Mouse (Mus musculus) CH12.LX (cell line): ENCODE results near the gene Inpp5d. TPM values are rescaled to one million over a fixed set of nuclear protein-coding genes. Genes with fewer than 3 reads are reported as not detected.

Source experiments
- DNase-seq: peaks from one replicate; pipeline ENCODE4 v3.0.0-alpha.2; 2013; ENCODE audit errors: extremely low read depth
- H3K27ac ChIP-seq: 2 replicates; pipeline ENCODE4 v1.5.1; 2012; ENCODE audit warnings: low read depth, mild to moderate bottlenecking, control low read depth, moderate library complexity; ENCODE audit not compliant: insufficient read depth
- H3K27me3 ChIP-seq: replicated peaks from 2 replicates; pipeline ENCODE3; 2012; ENCODE audit warnings: inconsistent platforms
- H3K36me3 ChIP-seq, 2 experiments: replicated peaks in 1 of 2; 2 replicates each; pipeline versions ENCODE3 to v1.6.1; 2012; ENCODE audit warnings: inconsistent platforms in 1 of 2, low read length in 1 of 2, mild to moderate bottlenecking in 1 of 2, mixed read lengths in 1 of 2, moderate library complexity in 1 of 2; ENCODE audit not compliant: control insufficient read depth in 1 of 2, insufficient read depth in 1 of 2
- H3K4me1 ChIP-seq, 2 experiments: 2 replicates each; pipeline ENCODE4 v1.6.1; 2012; ENCODE audit warnings: inconsistent platforms in 1 of 2, moderate library complexity in 1 of 2; ENCODE audit not compliant: insufficient read depth in 2 of 2, control insufficient read depth in 1 of 2
- H3K4me2 ChIP-seq: 2 replicates; pipeline ENCODE4 v1.6.1; 2012; ENCODE audit warnings: low read depth, mild to moderate bottlenecking, control low read depth; ENCODE audit not compliant: poor library complexity, insufficient read depth, severe bottlenecking
- H3K4me3 ChIP-seq, 3 experiments: fragments of 150-350 bp in 1 of 3; sonication (generic) in 1 of 3; replicated peaks in 1 of 3; 2 replicates each; pipeline versions ENCODE3 to v1.5.1; 2011 to 2012; ENCODE audit warnings: low read depth in 2 of 3, low read length in 2 of 3, mild to moderate bottlenecking in 2 of 3, moderate library complexity in 2 of 3, control low read depth in 1 of 3, improper control_type of control experiment in 1 of 3, inconsistent platforms in 1 of 3, mixed read lengths in 1 of 3; ENCODE audit not compliant: poor library complexity in 1 of 3
- H3K79me2 ChIP-seq: replicated peaks from 2 replicates; pipeline ENCODE4 v1.6.1; 2012; ENCODE audit warnings: mild to moderate bottlenecking, moderate library complexity; ENCODE audit not compliant: control insufficient read depth, poor library complexity, insufficient read depth, severe bottlenecking; ENCODE audit errors: extremely low read depth
- H3K9ac ChIP-seq: 2 replicates; pipeline ENCODE4 v1.6.1; 2012; ENCODE audit warnings: low read depth, mild to moderate bottlenecking, control low read depth, moderate library complexity; ENCODE audit not compliant: insufficient read depth
- H3K9me3 ChIP-seq: replicated peaks from 2 replicates; pipeline ENCODE3; 2012; ENCODE audit warnings: low read length, inconsistent platforms, mixed read lengths
- BHLHE40 ChIP-seq: IDR thresholded peaks from 2 replicates; pipeline ENCODE4 v1.6.1; 2011; ENCODE audit warnings: mild to moderate bottlenecking, low read depth, low read length, improper control_type of control experiment
- CHD1 ChIP-seq: IDR thresholded peaks from 2 replicates; pipeline ENCODE4 v1.6.1; 2012; ENCODE audit warnings: low read depth, low read length, improper control_type of control experiment, inconsistent platforms
- CHD2 ChIP-seq: IDR thresholded peaks from 2 replicates; pipeline ENCODE4 v1.6.1; 2011; ENCODE audit warnings: low read length, improper control_type of control experiment
- CTCF ChIP-seq, 2 experiments: IDR thresholded peaks in 1 of 2; conservative IDR thresholded peaks in 1 of 2; 2 replicates each; pipeline ENCODE4 v1.5.1; 2011 to 2012; ENCODE audit warnings: low read depth in 2 of 2, low read length in 2 of 2, improper control_type of control experiment in 1 of 2, inconsistent platforms in 1 of 2, mild to moderate bottlenecking in 1 of 2, moderate library complexity in 1 of 2
- ELF1 ChIP-seq: IDR thresholded peaks from 2 replicates; pipeline ENCODE4 v1.6.1; 2014; ENCODE audit warnings: low read depth, mild to moderate bottlenecking, inconsistent platforms, low read length, improper control_type of control experiment
- EP300 ChIP-seq: IDR thresholded peaks from 2 replicates; pipeline ENCODE4 v1.6.1; 2011; ENCODE audit warnings: low read length, improper control_type of control experiment
- ETS1 ChIP-seq: conservative IDR thresholded peaks from 2 replicates; pipeline ENCODE4 v1.6.1; 2012; ENCODE audit warnings: low read depth, mild to moderate bottlenecking, inconsistent platforms, low read length, improper control_type of control experiment, moderate library complexity
- GABPA ChIP-seq: IDR thresholded peaks from 2 replicates; pipeline ENCODE4 v1.6.1; 2012; ENCODE audit warnings: low read depth, low read length, improper control_type of control experiment, inconsistent platforms; ENCODE audit not compliant: insufficient replicate concordance
- HCFC1 ChIP-seq: IDR thresholded peaks from 2 replicates; pipeline ENCODE4 v1.6.1; 2012; ENCODE audit warnings: low read depth, mild to moderate bottlenecking, inconsistent platforms, low read length, improper control_type of control experiment
- IRF4 ChIP-seq: IDR thresholded peaks from 2 replicates; pipeline ENCODE4 v1.6.1; 2014; ENCODE audit warnings: low read depth, mild to moderate bottlenecking, inconsistent platforms, low read length, improper control_type of control experiment
- JUN ChIP-seq: IDR thresholded peaks from 2 replicates; pipeline ENCODE4 v1.6.1; 2011; ENCODE audit warnings: low read depth, mild to moderate bottlenecking, low read length, improper control_type of control experiment, moderate library complexity; ENCODE audit not compliant: insufficient read depth
- JUND ChIP-seq: conservative IDR thresholded peaks from 2 replicates; pipeline ENCODE4 v1.6.1; 2011; ENCODE audit warnings: low read depth, low read length, improper control_type of control experiment
- KAT2A ChIP-seq: IDR thresholded peaks from 2 replicates; pipeline ENCODE4 v1.6.1; 2012; ENCODE audit warnings: low read length, improper control_type of control experiment, inconsistent platforms; ENCODE audit not compliant: insufficient replicate concordance
- MAFK ChIP-seq: IDR thresholded peaks from 2 replicates; pipeline ENCODE4 v1.6.1; 2011; ENCODE audit warnings: low read length, improper control_type of control experiment; ENCODE audit not compliant: insufficient replicate concordance
- MAX ChIP-seq: IDR thresholded peaks from 2 replicates; pipeline ENCODE4 v1.6.1; 2011; ENCODE audit warnings: low read length, improper control_type of control experiment
- MAZ ChIP-seq: IDR thresholded peaks from 2 replicates; pipeline ENCODE4 v1.6.1; 2012; ENCODE audit warnings: low read depth, mild to moderate bottlenecking, inconsistent platforms, low read length, improper control_type of control experiment, moderate library complexity
- MEF2A ChIP-seq: IDR thresholded peaks from 2 replicates; pipeline ENCODE4 v1.6.1; 2014; ENCODE audit warnings: low read depth, mild to moderate bottlenecking, inconsistent platforms, low read length, improper control_type of control experiment, borderline replicate concordance
- MXI1 ChIP-seq: IDR thresholded peaks from 2 replicates; pipeline ENCODE4 v1.6.1; 2011; ENCODE audit warnings: mild to moderate bottlenecking, low read depth, low read length, improper control_type of control experiment
- MYC ChIP-seq: IDR thresholded peaks from 2 replicates; pipeline ENCODE4 v1.6.1; 2011; ENCODE audit warnings: low read depth, mild to moderate bottlenecking, improper control_type of control experiment, low read length
- NELFE ChIP-seq: IDR thresholded peaks from 2 replicates; pipeline ENCODE4 v1.6.1; 2011; ENCODE audit warnings: low read depth, low read length, improper control_type of control experiment
- NRF1 ChIP-seq: IDR thresholded peaks from 2 replicates; pipeline ENCODE4 v1.6.1; 2014; ENCODE audit warnings: low read depth, mild to moderate bottlenecking, inconsistent platforms, low read length, improper control_type of control experiment, moderate library complexity
- PAX5 ChIP-seq: IDR thresholded peaks from 2 replicates; pipeline ENCODE4 v1.6.1; 2012; ENCODE audit warnings: low read length, inconsistent platforms, mixed read lengths
- POLR2A ChIP-seq: IDR thresholded peaks from 2 replicates; pipeline ENCODE4 v1.6.1; 2011; ENCODE audit warnings: low read depth, mild to moderate bottlenecking, improper control_type of control experiment, low read length
- POLR2AphosphoS2 ChIP-seq: IDR thresholded peaks from 2 replicates; pipeline ENCODE4 v1.6.1; 2011; ENCODE audit warnings: low read depth, low read length, improper control_type of control experiment
- RAD21 ChIP-seq: IDR thresholded peaks from 2 replicates; pipeline ENCODE4 v1.6.1; 2011; ENCODE audit warnings: low read depth, mild to moderate bottlenecking, low read length, improper control_type of control experiment, moderate library complexity
- RCOR1 ChIP-seq: conservative IDR thresholded peaks from 2 replicates; pipeline ENCODE4 v1.6.1; 2012; ENCODE audit warnings: low read depth, mild to moderate bottlenecking, inconsistent platforms, low read length, improper control_type of control experiment
- SIN3A ChIP-seq: IDR thresholded peaks from 2 replicates; pipeline ENCODE4 v1.6.1; 2012; ENCODE audit warnings: low read length, improper control_type of control experiment, inconsistent platforms
- SMC3 ChIP-seq: IDR thresholded peaks from 2 replicates; pipeline ENCODE4 v1.6.1; 2011; ENCODE audit warnings: low read depth, low read length, improper control_type of control experiment
- TBP ChIP-seq: conservative IDR thresholded peaks from 2 replicates; pipeline ENCODE4 v1.6.1; 2011; ENCODE audit warnings: low read depth, low read length, improper control_type of control experiment
- TCF12 ChIP-seq: IDR thresholded peaks from 2 replicates; pipeline ENCODE4 v1.6.1; 2014; ENCODE audit warnings: low read depth, mild to moderate bottlenecking, inconsistent platforms, low read length, improper control_type of control experiment
- UBTF ChIP-seq: IDR thresholded peaks from 2 replicates; pipeline ENCODE4 v1.6.1; 2012; ENCODE audit warnings: low read depth, mild to moderate bottlenecking, inconsistent platforms, low read length, improper control_type of control experiment, moderate library complexity
- USF2 ChIP-seq: conservative IDR thresholded peaks from 2 replicates; pipeline ENCODE4 v1.6.1; 2011; ENCODE audit warnings: low read depth, low read length, improper control_type of control experiment
- ZC3H11A ChIP-seq: IDR thresholded peaks from 2 replicates; pipeline ENCODE4 v1.6.1; 2012; ENCODE audit warnings: low read depth, mild to moderate bottlenecking, inconsistent platforms, low read length, improper control_type of control experiment
- ZKSCAN1 ChIP-seq: IDR thresholded peaks from 2 replicates; pipeline ENCODE4 v1.6.1; 2012; ENCODE audit warnings: low read depth, inconsistent platforms, low read length, improper control_type of control experiment, borderline replicate concordance
- ZMIZ1 ChIP-seq: IDR thresholded peaks from 2 replicates; pipeline ENCODE4 v1.6.1; 2012; ENCODE audit warnings: low read depth, mild to moderate bottlenecking, inconsistent platforms, low read length, improper control_type of control experiment
- ZNF384 ChIP-seq: IDR thresholded peaks from 2 replicates; pipeline ENCODE4 v1.6.1; 2012; ENCODE audit warnings: low read depth, low read length, improper control_type of control experiment, inconsistent platforms
- dilution Hi-C: fragments of 300-500 bp; cut with MboI; formaldehyde crosslinking; loops from 2 replicates; pipeline ENCODE4 v1.14.3; 2020; ENCODE audit warnings: low sequenced_read_pairs; ENCODE audit not compliant: extremely low pct_unique_long_range_greater_than_20kb, extremely low pct_ligation_motif_present
- in situ Hi-C: fragments of 300-500 bp; cut with MboI; formaldehyde crosslinking; loops from 3 replicates; pipeline ENCODE4 v1.14.3; 2019; ENCODE audit warnings: low sequenced_read_pairs, low pct_ligation_motif_present, low pct_unique_long_range_greater_than_20kb, mixed read lengths
- polyA plus RNA-seq: library from polyadenylated mRNA; unstranded; fragments of >175 nt; gene quantifications from 2 replicates; pipeline ENCODE4 v1.2.1, GENCODE M21; 2012; ENCODE audit warnings: low read depth; ENCODE audit not compliant: insufficient read length
- total RNA-seq, 2 experiments: library from RNA; depleted of rRNA; stranded (reverse); fragments of 300-350 nt in 1 of 2; fragments of >200 nt in 1 of 2; gene quantifications; 2 replicates each; pipeline ENCODE4 v1.2.3; 2012 to 2014

Inpp5d gene
- total and polyA plus RNA-seq, 3 experiments: 97.1 to 109 (median 106) TPM

DNA sequence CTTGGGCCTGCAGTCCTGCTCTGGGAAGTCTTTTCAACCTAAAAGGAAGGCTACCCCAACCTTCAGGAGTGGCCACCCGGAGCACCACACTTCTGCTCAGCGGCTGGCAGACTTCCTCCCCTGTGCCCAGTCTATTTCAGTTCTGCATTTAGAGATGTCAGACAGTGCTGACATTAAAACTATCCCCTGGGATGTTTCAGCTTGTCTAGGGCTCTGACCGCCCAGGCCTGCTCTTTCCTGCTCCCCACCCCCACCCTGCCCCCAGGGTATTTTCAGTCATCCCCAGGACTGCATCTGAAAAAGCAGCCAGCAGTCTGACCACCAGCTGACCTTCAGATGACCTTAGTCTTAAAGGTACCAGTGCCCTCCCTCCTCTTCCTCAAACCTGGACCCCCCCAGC is 38.0 kb downstream of the Inpp5d start:
- no peak for TF ChIP-seq PAX5
- TF ChIP-seq EP300: peak; percentile 86
- no peak for TF ChIP-seq CHD1
- no peak for TF ChIP-seq USF2
- TF ChIP-seq JUND: no peak
- 0 out of 2 replicates have a peak, but pooled peaks have one; percentile 45 for TF ChIP-seq KAT2A
- TF ChIP-seq ZKSCAN1: no peak
- TF ChIP-seq NRF1: no peak
- peak; percentile 85 for TF ChIP-seq ETS1
- no peak for TF ChIP-seq MYC
- peak; percentile 75; the same call in 1 of the 2 replicates for TF ChIP-seq TCF12
- no peak for TF ChIP-seq POLR2A
- TF ChIP-seq SIN3A: 0 out of 2 replicates have a peak, but pooled peaks have one; percentile 30
- no peak; the same call in 1 of the 2 replicates for TF ChIP-seq SMC3
- TF ChIP-seq CHD2: peak; percentile 93
- TF ChIP-seq UBTF: no peak
- TF ChIP-seq NELFE: no peak
- peak; percentile 76 for TF ChIP-seq MAZ
- TF ChIP-seq BHLHE40: peak; percentile 80
- TF ChIP-seq TBP: no peak
- no peak for TF ChIP-seq ZMIZ1
- TF ChIP-seq HCFC1: no peak
- no peak for TF ChIP-seq ZC3H11A
- no peak for TF ChIP-seq MAFK
- no peak; the same call in 1 of the 2 replicates for TF ChIP-seq MXI1
- no peak; the same call in 1 of the 2 replicates for TF ChIP-seq RAD21
- TF ChIP-seq MEF2A: peak; percentile 89
- no peak for TF ChIP-seq ZNF384
- peak; percentile 88 for TF ChIP-seq IRF4
- no peak for TF ChIP-seq RCOR1
- peak; percentile 40; the same call in 1 of the 2 replicates for TF ChIP-seq ELF1
- TF ChIP-seq JUN: no peak
- TF ChIP-seq CTCF (conservative IDR thresholded peaks at IDR 0.05 in 1 of 2, IDR thresholded peaks at IDR 0.05 in 1 of 2; ENCODE audit: low read depth in 2 of 2, low read length in 2 of 2): no peak
- TF ChIP-seq POLR2AphosphoS2: no peak
- no peak for TF ChIP-seq MAX
- no peak for TF ChIP-seq GABPA
- TF ChIP-seq, all 38 proteins: peak for 11
- Histone ChIP-seq H3K4me1 (peaks cover 35 to 77% of the 10 kb centered on the region in 2 experiments), H3K27ac (peak overlapping the region; percentile 77), H3K4me3 (no peak overlapping the region), H3K9me3 (peaks cover 16% of the 10 kb centered on the region), H3K9ac (peak overlapping the region; percentile 4; the same call in 1 of the 2 replicates), H3K36me3 (peaks cover 14 to 54% of the 10 kb centered on the region in 2 experiments), H3K27me3 (no peaks in the 10 kb centered on the region), H3K79me2 (peaks cover 66% of the 10 kb centered on the region), H3K4me2 (peak overlapping the region; percentile 55)
- dilution Hi-C loops (no loop called here), in situ Hi-C loops (no loop called here)
- DNase-seq: peak; percentile 81
